Mouse (Mus musculus): ENCODE measurements around the gene Suox. TPM values are rescaled to one million over a fixed set of nuclear protein-coding genes. Genes with fewer than 3 reads are reported as not detected.
"Not testable (repeated sequence)": the region's sequence is repeated elsewhere in the genome, so short reads cannot be mapped to it uniquely, and the experiment has no call there.

Gene Suox
- total RNA-seq, 1 experiment from 2014 or later = 30.0 TPM

DNA sequence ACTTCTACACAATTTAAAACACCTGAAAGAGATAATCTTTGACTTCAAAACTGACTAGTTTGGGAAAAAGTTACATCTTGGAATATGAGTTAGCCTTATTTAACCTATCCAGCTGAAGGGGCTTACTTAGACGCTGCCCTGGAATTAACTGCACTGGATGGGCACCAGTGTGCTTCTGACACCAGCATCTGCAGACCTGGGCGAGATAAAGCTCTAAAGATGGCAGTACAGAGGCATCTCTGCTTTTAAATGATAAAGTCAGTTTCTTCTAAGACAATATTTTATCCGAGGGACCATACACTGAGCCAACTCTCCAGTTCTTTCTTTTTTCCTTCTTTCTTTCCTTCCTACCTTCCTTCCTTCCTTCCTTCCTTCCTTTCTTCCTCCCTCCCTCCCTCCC, 9.1 kb downstream of the Suox start:
- DNase-seq = no peak

DNA sequence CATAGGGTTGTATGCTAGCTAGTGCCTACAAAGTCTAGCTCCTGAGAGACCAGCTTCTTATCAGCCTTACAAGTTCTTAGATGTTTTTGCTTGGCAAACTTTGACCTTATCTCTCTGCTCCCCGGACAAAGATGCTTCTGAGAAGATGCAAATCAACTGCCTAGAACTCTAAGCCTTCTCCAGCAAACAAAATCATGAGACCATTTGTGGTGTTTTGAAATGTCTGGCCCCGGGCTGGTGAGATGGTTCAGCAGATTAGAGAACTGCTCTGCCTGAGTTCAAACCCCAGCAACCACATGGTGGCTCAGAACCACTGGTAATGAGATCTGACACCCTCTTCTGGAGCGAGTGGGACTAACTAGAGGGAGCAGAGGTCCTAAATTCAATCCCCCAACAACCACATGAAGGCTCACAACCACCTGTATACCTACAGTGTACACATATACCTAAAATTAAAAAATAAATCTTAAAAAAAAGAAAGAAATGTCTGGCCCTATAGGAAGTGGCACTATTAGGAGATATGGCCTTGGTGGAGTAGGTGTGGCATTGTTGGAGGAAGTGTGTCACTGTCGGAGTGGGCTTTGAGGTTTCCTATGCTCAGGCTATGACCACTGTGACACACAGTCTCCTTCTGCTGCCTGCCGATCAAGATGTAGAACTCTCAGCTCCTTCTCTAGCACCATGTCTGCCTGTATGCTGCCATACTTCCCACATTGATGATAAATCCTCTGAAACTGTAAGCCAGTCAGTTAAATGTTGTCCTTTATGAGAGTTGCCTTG, 10.2 kb downstream of the Suox start:
- no peak for DNase-seq

DNA sequence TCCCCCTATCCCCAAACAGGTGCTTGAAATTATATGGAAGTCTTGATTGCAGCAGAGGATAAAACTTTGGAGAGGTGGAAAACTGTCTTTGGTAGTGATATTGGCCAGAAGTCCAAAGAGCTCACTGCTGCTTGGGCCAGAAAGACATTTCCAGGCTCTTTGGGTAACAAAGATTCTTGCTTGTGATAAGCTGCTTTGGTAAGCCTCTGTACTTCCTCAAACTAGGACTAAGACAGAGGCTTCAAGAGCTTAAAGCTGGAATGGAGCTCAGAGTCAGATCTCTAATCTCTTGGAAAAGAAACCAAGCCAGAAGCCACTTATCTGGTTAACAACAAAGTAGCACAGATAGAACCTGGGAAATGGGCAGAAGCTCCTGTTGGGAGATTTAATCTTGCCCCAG, 11.4 kb downstream of the Suox start:
- DNase-seq = no peak

DNA sequence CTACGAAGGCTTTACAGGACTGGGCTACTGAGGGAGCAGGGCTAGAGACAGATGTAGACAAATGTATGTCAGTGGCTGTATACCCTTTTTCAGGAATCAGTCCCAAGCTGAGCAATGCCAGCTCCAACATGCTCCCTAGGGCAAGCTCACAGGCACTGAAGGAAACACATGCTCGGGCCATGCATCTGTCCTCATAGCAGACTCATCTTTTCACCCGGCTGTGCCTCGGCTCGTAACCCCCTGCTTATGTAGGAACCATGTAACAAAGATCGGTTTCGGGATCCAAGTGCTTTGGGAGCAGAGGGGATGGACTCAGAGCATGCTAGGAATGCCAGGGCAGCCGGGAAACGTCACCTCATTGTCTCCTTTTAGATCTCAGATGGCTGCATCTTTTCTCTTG, 14.4 kb downstream of the Suox start:
- no peak for DNase-seq

DNA sequence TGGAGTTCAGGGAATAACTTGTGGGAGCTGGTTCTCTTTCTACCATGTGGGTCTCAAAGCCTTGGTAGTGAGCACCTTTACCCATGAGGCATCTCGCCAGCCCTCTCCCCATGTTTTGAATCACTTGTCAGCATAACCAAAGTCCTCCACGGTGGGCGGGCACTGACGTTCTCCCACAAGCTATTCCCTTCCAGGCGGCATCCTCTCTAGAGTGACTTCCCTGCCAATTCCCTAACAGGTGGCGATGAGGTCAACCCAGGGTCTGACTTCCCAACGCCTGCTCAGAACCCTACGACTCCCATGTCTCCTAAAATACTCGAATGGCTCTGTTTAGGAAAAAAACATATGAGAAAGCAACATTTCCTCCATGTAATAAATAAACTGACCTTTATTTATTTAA, 16.0 kb downstream of the Suox start:
- no peak for DNase-seq

DNA sequence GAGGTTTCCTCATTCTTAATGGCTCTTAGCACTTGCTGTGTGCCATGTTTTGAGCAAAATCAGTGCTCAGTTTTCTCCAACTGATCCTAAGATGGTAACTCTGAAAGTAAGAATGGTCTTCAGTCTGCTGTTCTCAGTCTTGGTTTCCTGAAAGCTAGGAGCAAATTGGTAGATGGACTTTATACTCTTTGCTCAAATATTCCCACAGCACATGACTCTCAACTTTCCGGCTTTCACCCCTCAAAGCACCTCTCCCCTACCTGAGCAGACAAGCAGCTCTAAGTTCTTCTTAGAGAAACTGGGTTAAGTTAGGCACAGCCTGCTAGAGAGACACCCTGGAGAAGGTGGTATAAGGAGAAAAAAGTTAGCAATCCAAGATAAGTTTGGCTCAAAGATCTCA, 17.1 kb downstream of the Suox start:
- no peak for DNase-seq

DNA sequence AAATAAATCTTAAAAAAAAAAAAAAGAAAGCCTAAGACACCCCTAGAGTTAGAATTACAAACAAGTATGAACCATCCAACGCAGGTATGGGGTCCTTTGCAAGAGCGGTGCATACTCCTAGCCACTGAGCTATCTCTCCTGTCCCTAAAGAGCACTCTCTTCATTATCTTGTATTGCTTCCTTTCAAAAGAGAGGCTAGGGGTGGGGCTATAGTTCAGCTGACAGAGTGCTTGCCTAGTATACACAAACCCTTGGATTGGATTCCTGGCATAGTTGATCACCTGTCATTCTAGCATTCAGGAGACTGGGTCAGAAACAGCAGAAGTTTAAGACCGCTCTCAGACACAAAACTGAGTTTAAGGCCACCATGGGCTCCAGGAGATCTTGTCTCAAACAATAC, 18.6 kb downstream of the Suox start:
- no peak for DNase-seq

DNA sequence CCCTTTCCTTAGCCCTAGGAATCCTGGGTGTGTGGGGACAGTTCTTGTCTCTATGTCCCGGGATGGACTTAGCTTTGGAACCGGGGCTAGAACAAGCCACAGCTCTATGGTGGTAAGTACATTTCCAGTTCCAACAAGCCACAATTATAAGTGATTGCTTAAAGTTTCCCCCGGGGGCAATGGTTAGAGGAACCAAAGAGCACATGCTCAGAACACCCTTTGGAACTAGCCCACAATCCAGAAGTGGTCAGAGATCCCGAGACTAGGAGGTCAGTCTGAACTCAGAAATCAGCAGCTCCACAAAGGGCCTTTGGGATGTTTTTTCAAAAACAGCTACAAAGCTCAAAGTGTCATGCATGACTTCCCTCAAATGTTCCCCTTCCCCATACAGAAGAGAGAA, 20.0 kb downstream of the Suox start:
- no peak for DNase-seq

DNA sequence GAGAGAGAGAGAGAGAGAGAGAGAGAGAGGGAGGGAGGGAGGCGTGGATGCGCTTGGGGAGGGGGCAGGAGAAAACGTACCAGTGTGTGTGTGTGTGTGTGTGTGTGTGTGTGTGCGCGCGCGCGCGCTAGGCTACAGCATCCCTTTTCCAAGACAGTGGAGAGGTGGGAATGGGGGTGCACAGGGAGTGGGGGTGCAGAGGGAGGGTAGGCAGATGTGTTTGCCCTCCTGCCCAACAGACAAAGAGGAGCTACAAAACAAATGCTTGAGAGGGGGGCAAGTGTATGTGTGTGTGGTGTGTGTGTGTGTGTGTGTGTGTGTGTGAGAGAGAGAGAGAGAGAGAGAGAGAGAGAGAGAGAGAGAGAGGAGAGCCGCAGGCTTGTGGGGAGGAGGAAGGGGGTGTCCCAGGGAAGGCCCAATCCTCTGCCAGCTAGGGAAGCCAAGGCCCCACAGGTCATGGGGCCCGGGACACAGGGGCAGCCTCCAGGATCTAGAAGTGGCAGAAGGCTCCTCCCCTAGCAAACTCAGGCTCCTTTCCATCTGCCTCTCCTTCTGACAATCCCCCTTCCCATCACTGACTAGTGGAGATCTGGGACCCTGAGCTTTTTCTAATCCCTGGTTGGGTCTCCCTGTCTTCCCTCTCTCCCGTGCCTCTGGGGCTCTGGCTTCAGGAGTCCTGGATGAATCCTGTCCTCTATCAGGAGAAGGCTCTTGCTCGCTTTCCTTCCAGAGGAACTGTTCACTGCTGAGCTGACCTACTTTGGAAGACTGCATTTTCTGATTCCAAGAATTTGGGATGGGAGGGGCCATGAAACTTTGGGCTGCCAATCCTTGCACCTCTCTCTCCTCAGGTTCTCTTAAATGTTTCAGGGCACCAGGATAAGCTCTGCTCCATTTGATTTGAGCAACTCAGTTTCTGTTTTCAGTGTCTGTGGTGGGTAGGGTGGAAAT, 27.5 kb downstream of the Suox start:
- DNase-seq = peak; percentile 43

DNA sequence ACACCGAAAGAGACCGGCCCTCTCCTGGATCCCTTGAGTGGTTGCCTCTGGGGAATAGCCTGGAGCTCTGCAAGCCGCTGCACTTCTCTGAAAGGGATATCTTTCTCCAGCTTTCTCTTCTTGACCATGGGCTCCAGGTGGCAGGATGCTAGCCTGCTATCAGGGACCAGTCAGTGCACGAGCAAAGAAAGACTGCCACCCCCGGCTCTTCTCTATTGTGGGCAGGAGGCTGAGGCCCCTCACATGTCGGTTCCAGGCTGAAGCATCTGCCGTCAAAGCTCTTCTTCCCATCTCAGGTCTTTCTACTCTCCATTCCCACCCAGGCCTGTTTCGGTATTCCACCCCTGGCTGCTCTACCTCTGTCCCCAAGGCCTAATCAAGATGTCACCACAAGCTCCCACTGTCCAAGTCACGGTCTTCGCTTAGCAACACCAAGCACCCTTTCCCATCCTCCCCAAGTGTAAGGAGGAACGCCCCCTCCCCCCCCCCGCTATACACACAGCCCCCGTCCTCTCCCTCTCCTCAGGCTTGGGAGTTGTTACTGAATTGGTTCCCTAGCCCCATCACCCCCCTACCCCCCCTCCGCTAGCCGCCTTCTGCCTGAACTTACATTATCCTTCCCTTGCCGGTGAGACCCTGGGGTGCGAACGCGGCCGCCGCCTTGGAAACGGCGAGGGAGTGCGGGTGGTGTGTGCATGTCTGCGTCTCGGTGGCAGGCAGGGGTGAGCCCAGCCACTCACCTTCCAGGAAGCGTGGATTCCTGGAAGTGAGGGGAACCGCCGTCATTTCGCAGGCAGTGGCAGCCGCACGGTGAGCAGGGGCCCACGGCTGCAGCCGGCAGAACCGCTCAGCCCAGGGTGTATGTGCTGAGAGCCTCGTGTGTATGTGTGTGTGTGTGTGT, 28.5 kb downstream of the Suox start, which contains the start of gene Ikzf4:
Gene Ikzf4, minus strand, starts transcription at position 881 of the 901 bp plus-strand sequence.
- peak; percentile 48 for DNase-seq

DNA sequence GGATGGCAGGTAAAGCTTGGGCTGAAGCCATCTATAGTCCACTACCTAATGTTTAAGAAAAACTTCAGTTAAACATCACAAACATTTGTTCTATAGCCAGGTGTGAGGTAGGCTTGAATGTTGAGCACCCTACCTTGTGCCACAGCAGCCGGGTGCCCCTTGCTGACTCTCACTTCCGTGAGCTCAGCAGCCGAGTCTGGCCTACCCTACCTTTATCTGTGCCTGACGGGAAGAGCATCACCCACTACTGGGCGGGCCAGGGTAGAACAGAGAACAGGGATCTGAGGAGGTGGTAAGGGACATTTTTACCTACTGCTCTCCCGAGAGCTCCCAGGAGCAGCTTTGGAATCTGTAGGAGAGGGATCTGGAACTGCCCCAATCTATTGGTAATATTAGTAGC, 31.1 kb downstream of the Suox start:
- DNase-seq = no peak

DNA sequence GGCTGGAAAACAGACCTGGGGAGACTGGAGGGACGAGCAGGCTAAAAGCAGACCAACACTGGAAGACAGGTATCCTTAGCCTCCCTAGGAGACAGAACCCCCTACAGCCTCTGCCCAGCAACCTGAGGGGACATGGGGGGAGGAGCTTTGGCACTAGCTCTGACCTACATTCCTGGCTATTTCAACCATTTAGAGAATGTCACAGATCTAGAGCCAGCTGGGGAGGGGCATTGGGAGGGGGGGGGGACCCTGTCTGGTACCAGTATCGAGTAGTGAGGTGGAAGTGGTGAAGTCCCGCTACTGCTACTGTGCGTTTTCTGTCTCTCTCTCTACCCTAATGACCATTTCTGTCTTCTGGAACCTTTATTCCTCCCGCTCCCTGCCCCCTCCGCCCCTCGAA, 32.0 kb downstream of the Suox start:
- DNase-seq = peak; percentile 20

DNA sequence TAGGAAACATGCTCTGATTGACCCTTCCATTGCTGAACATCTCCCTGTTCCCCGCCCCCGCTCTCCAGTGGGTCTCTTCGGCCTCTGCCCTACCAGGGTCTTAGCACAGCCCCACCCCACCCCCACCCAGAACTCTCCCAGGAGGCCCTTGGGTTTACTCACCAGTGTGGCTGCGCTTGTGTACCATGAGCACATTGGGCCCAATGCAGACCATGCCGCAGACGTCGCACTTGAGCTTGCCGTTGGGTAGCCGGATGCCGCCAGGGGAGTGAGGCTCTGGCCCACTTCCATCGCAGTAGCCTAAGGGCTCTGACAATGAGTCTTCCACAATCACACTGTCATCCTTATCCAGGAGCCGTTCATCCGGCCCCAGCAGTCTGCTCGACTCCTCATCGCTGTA, 33.0 kb downstream of the Suox start:
- no peak for DNase-seq

DNA sequence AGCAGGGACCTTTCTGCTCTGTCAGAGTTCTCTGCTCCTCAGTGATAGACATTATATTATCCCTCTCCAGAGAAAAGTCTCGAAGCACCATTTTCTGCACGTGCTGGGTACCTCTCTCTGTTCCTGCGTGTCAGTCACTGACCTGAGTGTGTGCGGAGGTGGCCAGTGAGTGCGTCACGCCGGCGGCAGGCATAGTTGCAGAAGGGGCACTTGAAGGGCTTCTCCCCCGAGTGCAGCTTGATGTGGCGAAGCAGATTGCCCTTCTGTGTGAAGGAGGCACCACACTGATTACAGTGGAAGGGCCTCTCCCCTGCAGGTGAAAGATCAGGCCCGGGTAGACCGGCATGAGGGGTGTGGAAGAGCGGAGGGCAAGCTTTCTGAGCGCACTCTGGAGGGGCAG, 33.9 kb downstream of the Suox start:
- no peak for DNase-seq

DNA sequence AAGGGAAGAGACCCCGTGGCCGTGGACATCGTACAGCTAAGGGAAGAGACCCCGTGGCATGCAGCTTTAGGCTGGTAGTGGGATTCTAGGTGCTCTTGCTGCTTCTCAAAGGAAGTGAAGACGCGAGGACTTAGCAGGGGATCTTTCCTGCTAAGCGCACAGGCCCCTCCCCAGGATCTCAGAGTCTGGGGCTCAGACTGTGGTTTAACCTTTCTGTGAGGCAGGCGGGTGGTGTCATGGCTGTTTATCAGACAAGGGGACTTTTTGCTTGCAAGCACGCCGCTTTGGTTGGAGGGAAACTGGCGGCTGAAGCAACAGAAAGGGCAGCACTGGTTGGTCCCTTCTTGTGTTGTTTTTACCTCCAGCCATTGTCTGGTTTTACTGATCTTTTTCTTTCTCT, 36.9 kb downstream of the Suox start:
- peak; percentile 15 for DNase-seq

DNA sequence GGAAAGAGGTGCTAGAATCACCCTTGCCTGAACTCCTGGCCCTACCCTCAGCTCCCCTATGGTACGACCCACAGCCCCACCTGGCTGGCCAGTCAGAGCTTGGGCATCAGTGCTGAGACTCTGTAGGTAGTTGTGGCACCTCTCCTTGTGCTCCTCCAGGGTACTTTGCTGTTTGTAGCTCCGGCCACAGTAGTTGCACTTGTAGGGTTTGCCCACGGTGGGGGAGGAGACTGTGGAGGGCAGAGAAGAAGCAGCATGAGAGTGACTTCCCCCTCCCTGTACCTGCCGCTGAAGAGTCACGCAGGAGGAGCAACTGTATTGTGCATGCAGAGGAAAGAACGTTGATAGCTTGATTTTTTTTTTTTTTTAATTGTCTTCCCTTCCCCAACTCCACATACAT, 37.3 kb downstream of the Suox start:
- no peak for DNase-seq

DNA sequence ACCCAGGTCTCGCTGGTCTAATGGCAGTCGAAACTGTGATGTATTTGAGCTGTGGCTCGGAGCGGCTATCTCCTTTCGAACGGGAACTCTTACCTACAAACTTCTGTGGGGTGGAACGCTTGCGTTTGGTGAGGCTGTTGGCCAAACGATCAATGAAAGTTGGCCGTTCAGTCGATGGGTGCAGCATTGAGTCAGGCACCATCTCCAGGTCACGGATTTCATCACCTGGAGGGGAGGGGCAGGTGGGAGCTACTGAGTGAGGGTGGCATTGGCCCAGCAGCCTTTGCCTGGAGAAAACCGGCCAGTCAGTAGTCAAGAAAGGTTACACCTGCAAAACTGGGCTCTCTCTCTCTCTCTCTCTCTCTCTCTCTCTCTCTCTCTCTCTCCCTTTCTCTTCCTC, 38.2 kb downstream of the Suox start:
- no peak for DNase-seq

DNA sequence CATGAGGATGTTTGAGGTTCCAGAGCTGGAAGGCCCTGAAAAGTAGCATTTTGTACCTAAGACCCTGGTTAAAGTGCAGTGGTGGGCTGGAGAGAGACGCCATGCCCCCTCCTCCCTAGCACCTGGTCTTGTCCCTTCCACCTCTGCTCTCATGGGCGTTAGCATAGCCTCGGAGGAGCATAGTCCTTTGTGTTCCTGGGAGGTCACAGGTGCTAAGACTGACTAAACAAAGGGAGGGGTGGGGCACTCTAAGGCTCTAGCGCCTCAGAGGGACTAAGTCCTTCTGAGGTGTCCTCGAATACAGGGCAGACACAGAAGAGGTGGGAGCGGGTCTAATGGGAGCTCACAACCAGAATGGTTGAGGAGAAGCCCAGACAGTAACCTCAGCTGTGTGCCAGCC, 42.3 kb downstream of the Suox start:
- no peak for DNase-seq

DNA sequence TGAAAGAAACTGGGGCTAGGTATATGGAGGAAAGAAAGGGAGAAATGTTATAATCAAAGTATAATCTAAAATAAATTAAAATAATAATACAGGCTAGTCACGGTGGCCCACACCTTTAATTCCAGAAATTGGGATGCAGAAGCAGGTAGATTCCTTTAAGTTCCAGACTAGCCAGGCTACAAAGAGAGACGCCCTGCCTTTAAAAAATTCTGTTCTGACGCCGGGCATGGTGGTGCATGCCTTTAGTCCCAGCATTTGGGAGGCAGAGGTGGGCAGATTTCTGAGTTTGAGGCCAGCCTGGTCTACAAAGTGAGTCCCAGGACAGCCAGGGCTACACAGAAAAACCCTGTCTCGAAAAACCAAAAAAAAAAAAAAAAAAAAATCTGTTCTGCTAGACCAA, 43.6 kb downstream of the Suox start:
- DNase-seq = not testable (repeated sequence)

DNA sequence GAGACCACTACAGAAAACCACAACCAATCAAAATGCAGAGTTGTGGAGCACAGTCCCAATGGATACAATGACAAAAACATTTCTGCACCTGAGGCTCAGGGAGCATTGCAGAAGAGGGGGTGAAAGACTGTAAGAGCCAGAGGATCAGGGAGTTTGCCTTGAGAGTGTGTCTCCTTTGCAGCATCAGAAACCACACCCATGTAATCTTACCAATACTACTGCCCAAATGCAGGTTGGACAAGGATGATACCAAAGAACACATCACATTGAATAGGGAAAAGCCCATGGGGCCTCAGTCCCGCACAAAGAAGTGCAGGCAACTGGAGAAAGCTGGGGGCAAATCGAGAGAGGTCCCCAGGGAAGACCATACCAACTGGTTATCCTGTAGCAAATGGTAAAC, 44.1 kb downstream of the Suox start:
- no peak for DNase-seq

DNA sequence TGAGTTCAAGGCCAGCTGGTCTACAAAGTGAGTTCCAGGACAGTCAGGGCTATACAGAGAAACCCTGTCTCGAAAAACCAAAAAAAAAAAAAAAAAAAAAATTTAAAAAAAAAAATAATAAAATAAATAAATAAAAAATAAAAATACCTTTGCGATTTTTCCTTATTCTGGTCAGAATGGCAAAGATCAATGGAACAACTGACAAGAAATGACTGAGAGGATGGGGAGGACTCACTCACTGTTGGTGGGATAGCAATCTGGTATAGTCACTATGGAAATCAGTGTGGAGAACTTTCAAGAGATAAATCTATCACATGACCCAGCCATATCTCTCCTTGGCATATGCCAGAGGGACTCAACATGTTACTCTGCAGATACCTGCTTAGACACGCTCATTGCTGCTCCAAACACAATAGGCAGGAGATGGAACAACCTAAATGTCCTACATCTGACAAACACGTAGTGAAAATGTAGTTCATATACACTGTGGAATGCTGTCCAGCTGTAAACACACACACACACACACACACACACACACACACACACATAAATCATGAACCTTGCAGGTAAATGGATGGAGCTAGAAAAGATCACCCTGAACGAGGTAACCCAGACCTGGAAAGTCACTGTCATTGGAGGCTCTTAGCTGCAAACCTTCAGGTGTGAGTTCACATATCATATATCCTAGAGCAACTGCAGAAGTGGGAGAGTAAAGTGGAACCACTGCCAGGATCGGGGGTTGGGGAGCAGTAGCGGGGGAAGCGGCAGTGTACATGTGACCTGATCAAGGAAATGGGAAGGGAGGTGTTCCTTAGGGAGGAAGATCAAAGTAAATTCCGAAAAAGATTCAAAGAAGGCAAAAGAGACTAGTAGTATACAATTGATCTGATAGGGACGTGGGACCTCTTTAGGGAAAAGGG, 46.2 kb downstream of the Suox start:
- DNase-seq = no peak
